Mouse (Mus musculus): ENCODE data around the gene Ddah2. TPM values are rescaled to one million over a fixed set of nuclear protein-coding genes. Genes with fewer than 3 reads are reported as not detected.
A peak's percentile ranks its signal among the peaks of the same experiment; 100 is the strongest.

The Ddah2 gene
- total RNA-seq (2021), result 10 to 100 TPM; 55.1 to 67.4 TPM
- long read RNA-seq, experiment 1, transcript Ddah2-201 (7 exons, 1,342 nt), result major isoform, 41 of 67 reads
- long read RNA-seq, experiment 1, partial matches to known transcripts, result 15 of 67 reads
- long read RNA-seq, experiment 1, other reads (novel, unspliced or antisense), result 9 of 67 reads
- long read RNA-seq, experiment 2, transcript Ddah2-201 (7 exons, 1,342 nt), result major isoform, 67 of 110 reads
- long read RNA-seq, experiment 2, partial matches to known transcripts, result 24 of 110 reads
- long read RNA-seq, experiment 2, other reads (novel, unspliced or antisense), result 17 of 110 reads

- peak; percentile 62 to 76 for DNase-seq (ENCODE audit: low spot score in 2 of 2)
Measured at GRCm38 (mm10) chr17:35058911-35059892, at the start of gene Ddah2. Gene Ddah2, plus strand, starts transcription at chr17:35059035.

- no peak for DNase-seq (ENCODE audit: low spot score in 2 of 2)
Measured at GRCm38 (mm10) chr17:35009586-35009985, 49.2 kb upstream of the Ddah2 start.

- DNase-seq (ENCODE audit: low spot score in 2 of 2), result no peak
Measured at GRCm38 (mm10) chr17:35011440-35011839, 47.4 kb upstream of the Ddah2 start.

GRCm38 (mm10) chr17:35012430-35012829 lies 46.4 kb upstream of the Ddah2 start:
- DNase-seq (ENCODE audit: low spot score in 2 of 2), result no peak

GRCm38 (mm10) chr17:35013221-35013620 lies 45.6 kb upstream of the Ddah2 start:
- no peak for DNase-seq (ENCODE audit: low spot score in 2 of 2)

- no peak for DNase-seq (ENCODE audit: low spot score in 2 of 2)
Measured at GRCm38 (mm10) chr17:35015296-35015695, 43.5 kb upstream of the Ddah2 start.

- DNase-seq (ENCODE audit: low spot score in 2 of 2), result peak in 1 of 2 experiments; percentile 33
Measured at GRCm38 (mm10) chr17:35016376-35016775, 42.5 kb upstream of the Ddah2 start, which contains the start of gene Vwa7. Gene Vwa7, plus strand, starts transcription at chr17:35016579.

- DNase-seq (ENCODE audit: low spot score in 2 of 2), result no peak
Measured at GRCm38 (mm10) chr17:35016791-35017705, 41.8 kb upstream of the Ddah2 start.

- no peak for DNase-seq (ENCODE audit: low spot score in 2 of 2)
Measured at GRCm38 (mm10) chr17:35017706-35018030, 41.2 kb upstream of the Ddah2 start.

- DNase-seq (ENCODE audit: low spot score in 2 of 2), result no peak
Measured at GRCm38 (mm10) chr17:35018171-35018570, 40.7 kb upstream of the Ddah2 start.

- no peak for DNase-seq (ENCODE audit: low spot score in 2 of 2)
Measured at GRCm38 (mm10) chr17:35019894-35020293, 38.9 kb upstream of the Ddah2 start.

GRCm38 (mm10) chr17:35020551-35020950 lies 38.3 kb upstream of the Ddah2 start:
- no peak for DNase-seq (ENCODE audit: low spot score in 2 of 2)

- peak; percentile 77 to 85 for DNase-seq (ENCODE audit: low spot score in 2 of 2)
Measured at GRCm38 (mm10) chr17:35021163-35021808, 37.5 kb upstream of the Ddah2 start.

GRCm38 (mm10) chr17:35021842-35022477 lies 36.9 kb upstream of the Ddah2 start:
- DNase-seq (ENCODE audit: low spot score in 2 of 2), result no peak

GRCm38 (mm10) chr17:35022541-35023060 lies 36.2 kb upstream of the Ddah2 start:
- no peak for DNase-seq (ENCODE audit: low spot score in 2 of 2)

GRCm38 (mm10) chr17:35023221-35023620 lies 35.6 kb upstream of the Ddah2 start:
- DNase-seq (ENCODE audit: low spot score in 2 of 2), result no peak

GRCm38 (mm10) chr17:35023756-35024155 lies 35.1 kb upstream of the Ddah2 start:
- DNase-seq (ENCODE audit: low spot score in 2 of 2), result no peak

GRCm38 (mm10) chr17:35024261-35024660 lies 34.6 kb upstream of the Ddah2 start:
- DNase-seq (ENCODE audit: low spot score in 2 of 2), result no peak

GRCm38 (mm10) chr17:35024691-35025488 lies 33.9 kb upstream of the Ddah2 start:
- no peak for DNase-seq (ENCODE audit: low spot score in 2 of 2)

All from adrenal gland, postnatal 4 days (tissue).